Mouse (Mus musculus): ENCODE measurements around the gene Arhgdig. TPM values are rescaled to one million over a fixed set of nuclear protein-coding genes. Genes with fewer than 3 reads are reported as not detected.

Gene Arhgdig
- polyA plus RNA-seq, 1 experiment, result 12.6 TPM

GRCm38 (mm10) chr17:26212241-26212640 lies 4.7 kb upstream of the Arhgdig start:
- no peak for TF ChIP-seq MYOD1 (IDR thresholded peaks at IDR 0.05; ENCODE audit: control insufficient read depth in 1 of 3, insufficient read length in 2 of 3, low read depth in 2 of 3)
- TF ChIP-seq POLR2A (IDR thresholded peaks at IDR 0.05; ENCODE audit: insufficient read length, low read depth), result no peak
- TF ChIP-seq REST (IDR thresholded peaks at IDR 0.05; ENCODE audit: insufficient read depth, insufficient read length), result no peak
- no peak for TF ChIP-seq POLR2AphosphoS2 (IDR thresholded peaks at IDR 0.05; ENCODE audit: insufficient read length, low read depth)
- TF ChIP-seq CEBPB (IDR thresholded peaks at IDR 0.05; ENCODE audit: insufficient read depth, poor library complexity, severe bottlenecking), result no peak
- TF ChIP-seq USF1 (IDR thresholded peaks at IDR 0.05; ENCODE audit: low read depth), result no peak
- no peak for TF ChIP-seq SRF (IDR thresholded peaks at IDR 0.05; ENCODE audit: control insufficient read depth, insufficient read length, low read depth)
- no peak for TF ChIP-seq MAX (IDR thresholded peaks at IDR 0.05; ENCODE audit: low read depth)
- TF ChIP-seq MYOG (IDR thresholded peaks at IDR 0.05; ENCODE audit: control insufficient read depth in 1 of 3, insufficient read depth in 1 of 3, insufficient read length in 2 of 3, low read depth in 2 of 3), result no peak
- no peak for TF ChIP-seq E2F4 (IDR thresholded peaks at IDR 0.05; ENCODE audit: insufficient read depth)
- TF ChIP-seq TCF3 (IDR thresholded peaks at IDR 0.05; ENCODE audit: insufficient read length, low read depth), result no peak
- no peak for TF ChIP-seq TCF12 (IDR thresholded peaks at IDR 0.05; ENCODE audit: insufficient read depth, poor library complexity, severe bottlenecking)
- Histone ChIP-seq H3K4me2 (ENCODE audit: low read depth) (no peak overlapping the region), H3K4me3 (no peak overlapping the region), H3ac (ENCODE audit: control insufficient read depth, insufficient read length) (no peak overlapping the region), H3K79me2 (ENCODE audit: control insufficient read depth, insufficient read depth) (no peaks in the 10 kb centered on the region), H3K27me3 (ENCODE audit: control insufficient read depth, insufficient read depth, insufficient read length) (no peaks in the 10 kb centered on the region), H3K36me3 (ENCODE audit: control insufficient read depth, insufficient read depth) (no peaks in the 10 kb centered on the region)

DNA sequence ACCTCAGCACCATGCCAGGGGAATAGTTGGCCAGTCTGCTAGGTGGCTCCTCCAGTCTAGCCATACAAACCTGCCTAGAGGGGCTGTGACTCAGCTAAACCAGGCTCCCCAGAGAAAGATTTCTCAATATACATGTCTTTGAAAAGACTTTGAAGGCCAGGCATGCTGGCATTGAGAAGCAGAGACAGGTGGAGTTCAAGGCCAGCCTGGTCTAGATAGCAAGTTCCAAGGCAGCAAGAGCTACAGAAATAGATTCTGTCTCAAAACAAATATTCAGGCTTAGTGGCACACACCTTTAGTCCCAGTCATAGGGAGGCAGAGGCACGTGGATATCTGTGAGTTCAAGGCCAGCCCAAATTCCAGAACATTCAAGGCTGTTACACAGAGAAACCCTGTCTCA lies 1.2 kb downstream of the Arhgdig start:
- H3K4me2 ChIP-seq (ENCODE audit: low read depth), result no peak overlapping the region
- no peak overlapping the region for H3ac ChIP-seq (ENCODE audit: control insufficient read depth, insufficient read length)
- no peaks in the 10 kb centered on the region for H3K79me2 ChIP-seq (ENCODE audit: control insufficient read depth, insufficient read depth)
- no peaks in the 10 kb centered on the region for H3K36me3 ChIP-seq (ENCODE audit: control insufficient read depth, insufficient read depth)
- TF ChIP-seq MYOD1 (IDR thresholded peaks at IDR 0.05; ENCODE audit: control insufficient read depth in 1 of 3, insufficient read length in 2 of 3, low read depth in 2 of 3), result peak; percentile 84 to 90 (median 85)
- TF ChIP-seq POLR2A (IDR thresholded peaks at IDR 0.05; ENCODE audit: insufficient read length, low read depth), result no peak
- peak; percentile 47; the same call in 1 of the 2 replicates for TF ChIP-seq CEBPB (IDR thresholded peaks at IDR 0.05; ENCODE audit: insufficient read depth, poor library complexity, severe bottlenecking)
- H3K27me3 ChIP-seq (ENCODE audit: control insufficient read depth, insufficient read depth, insufficient read length), result no peaks in the 10 kb centered on the region
- no peak overlapping the region for H3K4me3 ChIP-seq

DNA sequence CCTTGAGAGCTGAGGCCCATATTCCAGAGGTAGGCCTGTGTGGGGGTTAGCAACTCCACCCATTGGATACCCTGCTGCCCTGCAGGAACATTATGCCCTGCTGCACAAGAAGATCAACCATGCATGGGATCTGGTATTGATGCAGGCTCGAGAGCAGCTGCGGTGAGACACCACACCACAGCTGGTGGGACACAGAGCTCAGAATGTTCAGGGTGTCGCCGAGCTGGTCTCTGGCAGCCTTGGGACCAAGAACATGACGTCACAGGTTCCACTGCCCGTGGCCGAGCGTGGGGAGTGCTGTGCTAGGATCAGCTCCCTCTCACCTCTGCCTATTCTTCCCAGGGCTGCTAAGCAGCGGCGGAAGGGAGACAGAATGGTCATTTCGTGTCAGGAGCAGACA lies 2.8 kb downstream of the Arhgdig start:
- peak overlapping the region; percentile 38 for H3K4me2 ChIP-seq (ENCODE audit: low read depth)
- no peak for TF ChIP-seq E2F4 (IDR thresholded peaks at IDR 0.05; ENCODE audit: insufficient read depth)
- TF ChIP-seq SRF (IDR thresholded peaks at IDR 0.05; ENCODE audit: control insufficient read depth, insufficient read length, low read depth), result no peak
- peak in 2 of 3 experiments; percentile 65 to 75 for TF ChIP-seq MYOG (IDR thresholded peaks at IDR 0.05; ENCODE audit: control insufficient read depth in 1 of 3, insufficient read depth in 1 of 3, insufficient read length in 2 of 3, low read depth in 2 of 3)
- TF ChIP-seq POLR2AphosphoS2 (IDR thresholded peaks at IDR 0.05; ENCODE audit: insufficient read length, low read depth), result no peak
- no peak for TF ChIP-seq MAX (IDR thresholded peaks at IDR 0.05; ENCODE audit: low read depth)
- no peak for TF ChIP-seq TCF3 (IDR thresholded peaks at IDR 0.05; ENCODE audit: insufficient read length, low read depth)
- peak in 2 of 3 experiments; percentile 58 to 70 for TF ChIP-seq MYOD1 (IDR thresholded peaks at IDR 0.05; ENCODE audit: control insufficient read depth in 1 of 3, insufficient read length in 2 of 3, low read depth in 2 of 3)
- no peak for TF ChIP-seq TCF12 (IDR thresholded peaks at IDR 0.05; ENCODE audit: insufficient read depth, poor library complexity, severe bottlenecking)
- TF ChIP-seq USF1 (IDR thresholded peaks at IDR 0.05; ENCODE audit: low read depth), result no peak
- H3K36me3 ChIP-seq (ENCODE audit: control insufficient read depth, insufficient read depth), result no peaks in the 10 kb centered on the region
- no peaks in the 10 kb centered on the region for H3K27me3 ChIP-seq (ENCODE audit: control insufficient read depth, insufficient read depth, insufficient read length)
- H3K4me3 ChIP-seq, result no peak overlapping the region
- no peak overlapping the region for H3ac ChIP-seq (ENCODE audit: control insufficient read depth, insufficient read length)
- H3K79me2 ChIP-seq (ENCODE audit: control insufficient read depth, insufficient read depth), result no peaks in the 10 kb centered on the region

- H3K36me3 ChIP-seq (ENCODE audit: control insufficient read depth, insufficient read depth), result no peaks in the 10 kb centered on the region
- no peaks in the 10 kb centered on the region for H3K27me3 ChIP-seq (ENCODE audit: control insufficient read depth, insufficient read depth, insufficient read length)
- no peak overlapping the region for H3ac ChIP-seq (ENCODE audit: control insufficient read depth, insufficient read length)
- no peak for TF ChIP-seq SRF (IDR thresholded peaks at IDR 0.05; ENCODE audit: control insufficient read depth, insufficient read length, low read depth)
- no peak for TF ChIP-seq MYOD1 (IDR thresholded peaks at IDR 0.05; ENCODE audit: control insufficient read depth in 1 of 3, insufficient read length in 2 of 3, low read depth in 2 of 3)
- no peaks in the 10 kb centered on the region for H3K79me2 ChIP-seq (ENCODE audit: control insufficient read depth, insufficient read depth)
- H3K4me2 ChIP-seq (ENCODE audit: low read depth), result peak overlapping the region; percentile 66
- peak overlapping the region; percentile 10 for H3K4me3 ChIP-seq
These were observed 4.2 kb downstream of the Arhgdig start for GRCm38 (mm10) chr17:26203321-26203811.

DNA sequence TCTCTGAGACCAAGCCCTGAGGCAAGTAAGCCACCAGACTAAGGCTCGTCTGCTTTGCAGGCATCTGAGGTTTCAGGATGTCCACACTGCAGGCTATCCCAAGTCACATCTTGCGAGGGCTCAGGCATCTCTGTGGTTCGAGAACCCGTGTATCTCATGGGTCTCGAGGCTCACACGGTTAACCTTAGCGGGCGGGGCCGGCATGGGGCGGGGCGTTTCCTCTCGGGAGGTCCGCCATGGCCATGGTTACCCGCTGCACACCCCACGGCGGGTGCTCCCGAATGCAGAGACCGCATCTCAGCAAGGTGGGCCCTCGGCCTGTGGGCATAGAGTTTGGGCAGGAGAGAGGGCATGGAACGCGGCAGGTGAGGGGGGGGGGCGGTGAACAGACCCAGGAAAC lies 4.8 kb downstream of the Arhgdig start, which contains the start of gene Rgs11:
Gene Rgs11 (plus strand): TSS at position 215 of the 400 bp plus-strand sequence.
- no peaks in the 10 kb centered on the region for H3K79me2 ChIP-seq (ENCODE audit: control insufficient read depth, insufficient read depth)
- no peak for TF ChIP-seq POLR2A (IDR thresholded peaks at IDR 0.05; ENCODE audit: insufficient read length, low read depth)
- no peak for TF ChIP-seq E2F4 (IDR thresholded peaks at IDR 0.05; ENCODE audit: insufficient read depth)
- no peak for TF ChIP-seq MYOG (IDR thresholded peaks at IDR 0.05; ENCODE audit: control insufficient read depth in 1 of 3, insufficient read depth in 1 of 3, insufficient read length in 2 of 3, low read depth in 2 of 3)
- TF ChIP-seq SRF (IDR thresholded peaks at IDR 0.05; ENCODE audit: control insufficient read depth, insufficient read length, low read depth), result no peak
- no peak for TF ChIP-seq CEBPB (IDR thresholded peaks at IDR 0.05; ENCODE audit: insufficient read depth, poor library complexity, severe bottlenecking)
- TF ChIP-seq MYOD1 (IDR thresholded peaks at IDR 0.05; ENCODE audit: control insufficient read depth in 1 of 3, insufficient read length in 2 of 3, low read depth in 2 of 3), result no peak
- TF ChIP-seq TCF12 (IDR thresholded peaks at IDR 0.05; ENCODE audit: insufficient read depth, poor library complexity, severe bottlenecking), result no peak
- no peak for TF ChIP-seq MAX (IDR thresholded peaks at IDR 0.05; ENCODE audit: low read depth)
- TF ChIP-seq POLR2AphosphoS2 (IDR thresholded peaks at IDR 0.05; ENCODE audit: insufficient read length, low read depth), result no peak
- no peaks in the 10 kb centered on the region for H3K27me3 ChIP-seq (ENCODE audit: control insufficient read depth, insufficient read depth, insufficient read length)
- H3K4me3 ChIP-seq, result peak within 1 kb of the TSS; percentile 10
- no peaks in the 10 kb centered on the region for H3K36me3 ChIP-seq (ENCODE audit: control insufficient read depth, insufficient read depth)
- no peak within 1 kb of the TSS for H3ac ChIP-seq (ENCODE audit: control insufficient read depth, insufficient read length)
- H3K4me2 ChIP-seq (ENCODE audit: low read depth), result peak within 1 kb of the TSS; percentile 66

Data from myocyte (in vitro differentiated cells).